Mouse (Mus musculus) lung, adult 2 months (tissue): Measurements from ENCODE around the gene Tmem174. TPM values are rescaled to one million over a fixed set of nuclear protein-coding genes. Genes with fewer than 3 reads are reported as not detected.

Source experiments
- DNase-seq: peaks from one replicate; pipeline ENCODE4 v3.0.0; 2022
- H3K4me1 ChIP-seq: fragments of 200-500 bp; 2 replicates; pipeline ENCODE4 v1.6.1; 2011; ENCODE audit warnings: low read length; ENCODE audit not compliant: control insufficient read depth, insufficient read depth
- H3K4me3 ChIP-seq: fragments of 200-500 bp; replicated peaks from 2 replicates; pipeline ENCODE3; 2011; ENCODE audit warnings: low read depth, mild to moderate bottlenecking, control low read depth, low read length; ENCODE audit errors: extremely low read depth
- CTCF ChIP-seq: fragments of 200-500 bp; IDR thresholded peaks from 2 replicates; pipeline ENCODE4 v1.5.1; 2011; ENCODE audit warnings: mild to moderate bottlenecking, low read length, control low read depth; ENCODE audit not compliant: insufficient read depth
- POLR2A ChIP-seq: fragments of 200-500 bp; IDR thresholded peaks from 2 replicates; pipeline ENCODE4 v1.6.1; 2011; ENCODE audit warnings: low read depth, mild to moderate bottlenecking, control low read depth, low read length, borderline replicate concordance; ENCODE audit errors: extremely low read depth
- WGBS: fragments of 180-500 bp; shearing (Covaris S2); methylation state at CpG from one replicate; pipeline ENCODE4 v1.1.7; 2018; 5-methylcytosine and 5-hydroxymethylcytosine counted together
- polyA plus RNA-seq: library from polyadenylated mRNA; depleted of rRNA; stranded (reverse); fragments of >200 nt; gene quantifications from 2 replicates; pipeline ENCODE4 v1.2.3, GENCODE M21; 2012

The Tmem174 gene
- polyA plus RNA-seq, 1 experiment: not detected

DNA sequence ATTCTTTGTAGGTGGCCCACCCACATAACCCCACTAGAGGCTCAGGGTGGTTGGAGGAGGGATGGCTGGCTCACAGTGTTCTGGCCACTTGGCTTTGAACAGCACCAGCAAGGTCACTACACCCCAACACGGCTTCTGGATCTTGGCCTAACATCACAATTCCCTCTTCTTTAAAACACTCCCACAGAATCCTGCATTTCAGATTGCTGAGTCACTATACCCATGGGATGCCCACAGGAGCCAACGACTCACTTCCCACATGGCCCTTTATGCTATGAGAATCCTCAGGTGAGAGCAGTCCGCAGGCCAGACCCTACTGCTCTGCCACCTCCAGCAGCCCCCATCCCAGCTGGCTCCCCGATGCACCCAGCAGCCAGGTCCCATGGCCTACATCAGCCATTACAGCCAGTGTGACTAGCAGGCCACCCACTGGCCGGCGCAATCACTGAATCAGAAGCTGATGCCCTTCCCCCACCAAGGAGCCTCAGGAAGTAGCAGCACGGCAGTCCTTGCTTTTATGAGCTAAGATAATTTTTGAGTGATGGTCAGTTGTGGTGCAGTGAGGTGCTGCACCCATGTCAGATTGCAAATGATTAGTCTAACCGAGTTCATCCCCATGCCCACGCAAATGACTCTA is 4.8 kb downstream of the Tmem174 start:
- TF ChIP-seq POLR2A: no peak
- TF ChIP-seq CTCF: no peak
- H3K4me3 ChIP-seq: no peak overlapping the region
- DNase-seq: no peak
- H3K4me1 ChIP-seq: no peaks in the 10 kb centered on the region
- WGBS: 70% methylated on average over 9 of the region's 9 CpGs

DNA sequence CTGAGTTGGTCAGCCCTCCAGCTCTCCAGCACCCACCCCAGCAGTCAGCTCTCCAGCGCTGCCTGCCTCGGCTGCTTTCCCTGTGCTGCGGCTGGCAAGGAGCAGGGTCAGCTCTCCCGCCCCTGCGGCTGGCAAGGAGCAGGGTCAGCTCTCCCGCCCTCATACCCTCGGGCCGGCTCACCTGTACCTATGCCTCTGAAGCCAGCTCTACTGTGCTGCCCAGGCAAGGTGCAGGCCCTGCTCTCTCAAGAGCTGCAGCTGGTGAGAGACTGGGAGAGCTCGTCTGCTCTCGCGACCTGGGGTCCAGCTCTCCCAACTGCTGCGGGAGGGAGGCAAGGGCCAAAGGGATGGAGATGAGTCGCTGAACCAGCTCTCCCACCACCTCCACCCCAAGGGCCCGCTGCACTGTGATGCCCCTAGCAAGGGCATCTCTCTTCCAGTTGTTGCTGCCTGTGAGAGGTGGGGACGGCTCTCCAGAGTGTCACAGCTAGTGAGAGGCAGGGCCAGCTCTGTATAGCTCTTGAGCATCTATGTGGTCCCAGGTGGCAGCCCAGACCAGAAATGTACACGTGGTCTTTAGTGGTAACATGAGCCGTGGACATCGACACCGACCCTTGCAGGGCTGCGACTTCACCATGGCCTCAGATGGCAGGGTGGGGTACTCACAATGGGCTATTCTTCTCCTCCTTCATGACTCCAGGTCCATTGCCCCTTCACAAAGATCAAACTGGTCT is 5.9 kb downstream of the Tmem174 start:
- WGBS: 54% methylated on average over 20 of the region's 20 CpGs
- H3K4me3 ChIP-seq: no peak overlapping the region
- no peak for DNase-seq

DNA sequence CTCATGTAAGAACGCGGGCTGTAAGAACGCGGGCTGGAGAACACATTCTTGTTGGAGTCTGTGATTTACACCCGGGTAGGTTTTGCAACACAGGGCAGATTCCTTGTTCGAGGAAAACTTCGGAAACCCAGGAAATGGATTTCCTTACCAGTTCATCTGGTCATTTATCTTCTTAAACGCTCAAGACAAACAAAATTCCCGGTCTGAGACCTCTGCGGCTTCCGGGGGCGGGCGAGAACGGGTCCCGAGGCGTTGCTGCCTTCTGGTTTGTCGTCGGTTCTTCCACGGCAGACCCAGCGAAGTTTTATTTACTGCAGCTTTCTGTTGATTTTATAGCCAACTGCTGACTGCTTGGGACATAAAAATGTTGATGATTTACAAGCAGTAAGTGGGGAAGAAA is 10.5 kb downstream of the Tmem174 start:
- DNase-seq: no peak

More for the DNA sequence above, 5.9 kb downstream of the Tmem174 start:
- H3K4me1 ChIP-seq: no peaks in the 10 kb centered on the region
- TF ChIP-seq CTCF (no peak), POLR2A (no peak)

DNA sequence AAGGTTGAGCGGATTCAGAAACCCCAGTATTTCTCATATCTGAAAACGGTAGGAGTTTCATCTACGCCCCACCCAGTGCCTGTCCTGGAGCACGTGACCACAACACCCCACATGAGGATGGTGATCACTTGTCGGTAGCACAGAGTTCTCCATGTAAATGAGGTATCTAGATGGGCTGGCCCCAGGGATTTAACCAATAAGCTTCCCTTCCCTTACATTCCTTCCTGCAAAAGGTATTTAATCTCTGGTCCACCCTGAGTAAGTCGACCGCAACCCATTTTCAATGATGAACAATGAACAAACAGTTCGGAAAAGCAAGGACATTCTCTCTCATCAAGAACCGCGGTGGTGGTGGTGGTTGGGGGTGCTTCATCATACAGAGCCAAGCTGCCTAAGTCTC is 12.7 kb downstream of the Tmem174 start:
- 93% methylated on average over 10 of the region's 10 CpGs for WGBS
- Histone ChIP-seq H3K4me3 (no peak overlapping the region), H3K4me1 (no peaks in the 10 kb centered on the region)
- DNase-seq: no peak
- TF ChIP-seq POLR2A: no peak
- no peak for TF ChIP-seq CTCF

More for the DNA sequence above, 10.5 kb downstream of the Tmem174 start:
- 33% methylated on average over 20 of the region's 20 CpGs for WGBS
- Histone ChIP-seq H3K4me3 (no peak overlapping the region), H3K4me1 (no peaks in the 10 kb centered on the region)
- no peak for TF ChIP-seq CTCF
- TF ChIP-seq POLR2A: no peak

DNA sequence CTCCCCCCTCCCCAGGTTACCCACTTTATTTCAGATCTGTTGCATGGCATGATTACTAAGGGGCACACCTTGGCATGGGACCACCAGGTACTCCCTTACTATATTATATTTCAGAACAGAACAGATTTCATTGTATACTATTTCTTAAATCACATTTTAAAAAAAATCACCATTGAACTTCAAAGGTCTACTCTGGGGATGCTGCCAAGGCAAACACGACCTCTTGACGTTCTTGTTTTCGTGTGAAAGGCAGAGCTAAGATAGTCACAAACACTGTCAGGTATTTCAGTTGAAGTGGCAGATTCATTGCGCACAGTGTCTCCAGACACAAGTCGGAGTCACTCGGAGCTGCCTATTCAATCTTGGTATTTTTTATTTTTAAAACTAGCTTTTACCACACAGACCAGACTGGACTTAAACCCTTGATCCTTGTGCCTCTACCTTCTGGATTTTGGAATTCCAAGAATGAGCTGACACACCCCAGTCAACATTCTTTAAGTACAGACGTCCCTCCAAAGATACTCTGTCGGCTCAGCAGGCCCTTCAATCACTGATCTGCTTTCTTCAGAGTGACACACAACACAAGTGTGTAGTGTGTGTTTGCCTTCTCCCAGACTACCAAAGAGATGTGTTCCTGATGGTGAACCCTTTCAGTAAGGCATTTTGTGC is 14.2 kb downstream of the Tmem174 start:
- TF ChIP-seq POLR2A (no peak), CTCF (no peak)
- Histone ChIP-seq H3K4me3 (no peak overlapping the region), H3K4me1 (no peaks in the 10 kb centered on the region)
- 48% methylated on average over 8 of the region's 8 CpGs for WGBS
- no peak for DNase-seq

DNA sequence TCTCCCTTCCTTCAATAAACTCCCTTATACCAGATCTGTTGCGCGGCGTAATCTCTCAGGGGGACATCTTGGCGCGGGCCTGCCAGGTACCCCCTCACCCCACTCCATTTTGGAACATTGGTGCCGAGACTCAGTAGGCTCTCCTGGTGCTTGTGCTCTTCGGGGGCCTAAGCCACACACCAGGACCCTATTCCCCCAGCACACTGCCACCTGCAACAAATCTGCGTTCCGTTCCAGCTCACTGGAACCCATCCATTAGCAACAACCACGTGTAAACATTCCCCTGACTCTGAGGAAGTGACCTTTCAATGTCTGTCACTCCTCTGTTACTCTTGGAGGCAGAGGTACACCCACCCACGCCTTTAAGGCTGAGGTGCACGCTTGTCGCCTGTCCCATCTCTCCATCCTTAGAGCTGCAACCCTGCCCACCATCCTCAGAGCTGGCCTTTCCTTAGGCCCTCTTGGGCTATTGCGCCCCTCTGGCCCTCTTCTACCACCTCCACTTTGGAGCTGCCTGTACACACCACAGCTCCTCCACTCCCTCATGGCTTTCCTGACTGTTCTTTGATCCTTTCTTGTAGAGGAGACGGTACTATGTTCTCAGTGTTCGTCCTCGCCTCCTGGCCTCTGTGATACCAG is 19.7 kb downstream of the Tmem174 start:
- no peak for DNase-seq
- 66% methylated on average over 17 of the region's 17 CpGs for WGBS
- Histone ChIP-seq H3K4me3 (no peak overlapping the region), H3K4me1 (no peaks in the 10 kb centered on the region)
- TF ChIP-seq CTCF: no peak
- TF ChIP-seq POLR2A: no peak

DNA sequence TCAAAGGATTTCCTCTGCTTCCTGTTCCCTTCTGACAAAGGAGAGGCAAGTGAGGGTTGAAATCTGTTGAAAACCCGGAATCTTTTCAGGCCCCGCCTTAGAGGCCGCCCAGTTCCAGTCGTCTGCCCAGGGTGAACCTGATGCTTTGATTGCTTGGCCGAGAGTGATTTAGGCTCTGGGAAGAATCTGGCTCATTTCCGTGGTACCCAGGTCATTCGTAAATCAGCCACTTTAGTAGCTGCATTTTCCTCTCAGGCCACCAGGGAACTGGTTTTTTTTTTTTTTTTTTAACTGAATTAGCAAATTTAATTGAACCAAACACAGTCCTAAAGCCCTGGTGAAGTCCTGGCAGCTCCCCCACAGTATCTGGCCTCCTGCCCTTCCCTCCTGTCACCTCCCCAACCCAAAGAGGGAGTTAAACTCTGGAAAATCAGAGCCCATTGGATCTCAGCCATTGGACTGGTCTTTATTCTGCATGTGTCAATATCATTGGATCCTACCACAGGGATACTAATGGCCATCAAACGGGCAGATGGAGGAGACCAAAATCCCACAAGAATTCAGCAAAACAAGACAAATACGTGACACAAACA is 29.2 kb downstream of the Tmem174 start:
- DNase-seq: no peak
- no peak for TF ChIP-seq POLR2A
- no peak for TF ChIP-seq CTCF
- 52% methylated on average over 9 of the region's 9 CpGs for WGBS
- no peaks in the 10 kb centered on the region for H3K4me1 ChIP-seq
- H3K4me3 ChIP-seq: no peak overlapping the region

DNA sequence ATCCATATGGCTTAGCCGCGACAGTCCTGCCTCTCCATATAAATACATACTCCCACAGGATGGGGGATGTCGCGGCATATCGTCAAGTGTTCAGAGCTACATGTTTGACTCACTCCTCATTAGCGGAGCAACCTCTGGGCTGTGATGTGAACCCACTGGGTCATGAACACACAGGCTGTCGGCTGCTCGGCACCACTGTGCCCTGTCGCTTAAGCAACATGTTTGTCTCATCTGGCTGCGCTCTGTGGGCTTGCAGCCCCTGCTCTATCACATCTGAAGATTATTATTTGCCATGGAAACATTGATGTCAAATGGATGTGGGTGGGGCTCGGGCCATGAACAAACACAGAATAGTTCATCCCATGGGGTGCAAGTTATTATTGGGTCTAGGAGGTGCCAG is 33.4 kb downstream of the Tmem174 start:
- Histone ChIP-seq H3K4me3 (no peak overlapping the region), H3K4me1 (no peaks in the 10 kb centered on the region)
- no peak for DNase-seq
- WGBS: 88% methylated on average over 11 of the region's 11 CpGs
- TF ChIP-seq POLR2A (no peak), CTCF (no peak)

DNA sequence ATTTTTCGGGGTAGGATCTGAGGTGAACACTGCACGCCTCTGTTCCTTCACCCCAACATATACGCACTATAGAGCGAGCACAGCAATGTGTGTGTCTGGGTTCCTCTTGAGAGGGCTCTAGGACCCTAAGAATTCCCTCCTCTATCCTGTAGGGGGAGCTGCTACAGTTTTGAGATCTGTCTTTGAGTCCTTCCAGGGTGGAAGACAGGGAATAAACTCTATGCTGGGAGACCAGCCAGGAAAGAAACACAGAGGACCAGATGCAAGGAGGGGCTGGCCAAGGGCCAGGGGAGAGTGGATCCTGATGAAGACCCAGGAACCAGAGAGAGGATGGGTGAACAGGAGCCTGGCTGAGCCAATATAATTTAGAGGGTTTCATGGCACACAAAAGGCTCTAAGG is 40.5 kb downstream of the Tmem174 start:
- WGBS: 83% methylated on average over 4 of the region's 4 CpGs
- no peak for DNase-seq

DNA sequence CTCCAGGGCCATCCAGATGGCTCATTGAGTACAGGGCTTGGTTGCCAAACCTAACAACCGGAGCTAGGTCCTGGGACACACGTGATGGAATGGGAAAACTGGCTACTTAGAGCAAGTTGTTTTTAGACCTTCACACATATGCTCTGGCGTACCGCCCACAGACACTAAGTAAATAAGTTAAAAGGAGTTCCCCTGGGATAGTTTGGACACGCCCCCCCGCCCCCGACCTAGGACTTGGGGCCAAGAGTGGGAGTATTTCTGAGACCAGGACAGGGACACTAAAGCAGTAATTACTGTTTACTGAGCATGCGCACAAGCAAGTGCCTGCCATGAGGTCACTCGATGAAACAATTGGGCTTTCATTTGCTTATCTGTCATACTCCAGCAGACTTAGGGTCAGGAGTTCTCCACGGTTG is 42.5 kb downstream of the Tmem174 start:
- Histone ChIP-seq H3K4me1 (no peaks in the 10 kb centered on the region), H3K4me3 (no peak overlapping the region)
- TF ChIP-seq CTCF: no peak
- TF ChIP-seq POLR2A: no peak
- 61% methylated on average over 10 of the region's 10 CpGs for WGBS
- DNase-seq: no peak

More for the DNA sequence above, 40.5 kb downstream of the Tmem174 start:
- Histone ChIP-seq H3K4me3 (no peak overlapping the region), H3K4me1 (no peaks in the 10 kb centered on the region)
- TF ChIP-seq CTCF (no peak), POLR2A (no peak)
